Mouse (Mus musculus): ENCODE measurements around the gene Nid1. TPM values are rescaled to one million over a fixed set of nuclear protein-coding genes. Genes with fewer than 3 reads are reported as not detected.
"Not testable (repeated sequence)": the region's sequence is repeated elsewhere in the genome, so short reads cannot be mapped to it uniquely, and the experiment has no call there.

Gene Nid1
- polyA plus RNA-seq, 1 experiment from 2014 or later = 37.8 TPM

- Histone ChIP-seq H3K27me3 (ENCODE audit: control insufficient read depth, insufficient read depth, low read depth, low read length) (no peaks in the 10 kb centered on the region), H3K4me2 (ENCODE audit: low read length) (no peak overlapping the region), H3K9ac (ENCODE audit: low read depth, low read length) (no peak overlapping the region), H3K36me3 (ENCODE audit: control insufficient read depth, insufficient read depth, low read length) (no peaks in the 10 kb centered on the region), H3K4me1 (ENCODE audit: control insufficient read depth, insufficient read depth, low read length) (no peaks in the 10 kb centered on the region), H3K4me3 (ENCODE audit: low read depth, low read length) (no peak overlapping the region), H3K27ac (ENCODE audit: low read length) (no peak overlapping the region), H3K9me3 (replicated peaks; ENCODE audit: control insufficient read depth, low read length, poor library complexity, severe bottlenecking) (no peaks in the 10 kb centered on the region)
- 22% methylated on average over 4 of the region's 4 CpGs for WGBS
- ATAC-seq = no peak
Observed at GRCm38 (mm10) chr13:13538585-13539300, 101.4 kb downstream of the Nid1 start.

DNA sequence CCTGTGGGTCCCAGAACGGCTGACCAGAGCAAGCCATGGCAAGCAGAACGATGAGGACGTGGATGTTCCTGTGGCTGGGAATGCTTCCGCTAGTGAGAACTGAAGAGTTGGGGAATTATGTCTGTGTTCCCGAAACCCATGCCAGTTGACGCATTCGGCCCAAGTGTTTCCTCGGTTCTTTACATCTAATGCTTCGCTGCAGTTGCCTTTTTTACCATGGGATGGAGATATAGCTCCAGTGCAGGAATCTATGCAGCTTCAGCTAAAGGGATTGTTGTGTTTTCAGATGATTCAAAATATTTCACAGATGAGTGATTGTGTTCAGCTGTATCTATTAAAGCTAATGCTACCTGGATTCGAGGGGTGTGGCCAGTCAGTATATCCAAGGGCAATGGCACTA, 105.7 kb downstream of the Nid1 start:
- H3K4me3 ChIP-seq (ENCODE audit: low read depth, low read length); H3K9ac ChIP-seq (ENCODE audit: low read depth, low read length); H3K4me2 ChIP-seq (ENCODE audit: low read length); H3K27me3 ChIP-seq (ENCODE audit: control insufficient read depth, insufficient read depth, low read depth, low read length); H3K4me1 ChIP-seq (ENCODE audit: control insufficient read depth, insufficient read depth, low read length); ATAC-seq; H3K36me3 ChIP-seq (ENCODE audit: control insufficient read depth, insufficient read depth, low read length); H3K27ac ChIP-seq (ENCODE audit: low read length); H3K9me3 ChIP-seq (replicated peaks; ENCODE audit: control insufficient read depth, low read length, poor library complexity, severe bottlenecking): not testable (repeated sequence)
- WGBS = 92% methylated on average over 10 of the region's 10 CpGs

GRCm38 (mm10) chr13:13546792-13547191, 109.4 kb downstream of the Nid1 start:
- Histone ChIP-seq H3K27me3 (ENCODE audit: control insufficient read depth, insufficient read depth, low read depth, low read length) (no peaks in the 10 kb centered on the region), H3K4me1 (ENCODE audit: control insufficient read depth, insufficient read depth, low read length) (no peaks in the 10 kb centered on the region), H3K4me2 (ENCODE audit: low read length) (no peak overlapping the region), H3K4me3 (ENCODE audit: low read depth, low read length) (no peak overlapping the region), H3K9me3 (replicated peaks; ENCODE audit: control insufficient read depth, low read length, poor library complexity, severe bottlenecking) (no peaks in the 10 kb centered on the region), H3K27ac (ENCODE audit: low read length) (no peak overlapping the region), H3K9ac (ENCODE audit: low read depth, low read length) (no peak overlapping the region), H3K36me3 (ENCODE audit: control insufficient read depth, insufficient read depth, low read length) (no peaks in the 10 kb centered on the region)
- no peak for ATAC-seq
- 72% methylated on average over 3 of the region's 3 CpGs for WGBS

- Histone ChIP-seq H3K4me3 (ENCODE audit: low read depth, low read length) (no peak overlapping the region), H3K9me3 (replicated peaks; ENCODE audit: control insufficient read depth, low read length, poor library complexity, severe bottlenecking) (no peaks in the 10 kb centered on the region), H3K4me2 (ENCODE audit: low read length) (no peak overlapping the region), H3K27ac (ENCODE audit: low read length) (no peak overlapping the region), H3K4me1 (ENCODE audit: control insufficient read depth, insufficient read depth, low read length) (no peaks in the 10 kb centered on the region), H3K27me3 (ENCODE audit: control insufficient read depth, insufficient read depth, low read depth, low read length) (no peaks in the 10 kb centered on the region), H3K36me3 (ENCODE audit: control insufficient read depth, insufficient read depth, low read length) (no peaks in the 10 kb centered on the region), H3K9ac (ENCODE audit: low read depth, low read length) (no peak overlapping the region)
- no peak for ATAC-seq
- WGBS = 92% methylated on average over 4 of the region's 4 CpGs
Observed at GRCm38 (mm10) chr13:13547889-13548288, 110.5 kb downstream of the Nid1 start.

DNA sequence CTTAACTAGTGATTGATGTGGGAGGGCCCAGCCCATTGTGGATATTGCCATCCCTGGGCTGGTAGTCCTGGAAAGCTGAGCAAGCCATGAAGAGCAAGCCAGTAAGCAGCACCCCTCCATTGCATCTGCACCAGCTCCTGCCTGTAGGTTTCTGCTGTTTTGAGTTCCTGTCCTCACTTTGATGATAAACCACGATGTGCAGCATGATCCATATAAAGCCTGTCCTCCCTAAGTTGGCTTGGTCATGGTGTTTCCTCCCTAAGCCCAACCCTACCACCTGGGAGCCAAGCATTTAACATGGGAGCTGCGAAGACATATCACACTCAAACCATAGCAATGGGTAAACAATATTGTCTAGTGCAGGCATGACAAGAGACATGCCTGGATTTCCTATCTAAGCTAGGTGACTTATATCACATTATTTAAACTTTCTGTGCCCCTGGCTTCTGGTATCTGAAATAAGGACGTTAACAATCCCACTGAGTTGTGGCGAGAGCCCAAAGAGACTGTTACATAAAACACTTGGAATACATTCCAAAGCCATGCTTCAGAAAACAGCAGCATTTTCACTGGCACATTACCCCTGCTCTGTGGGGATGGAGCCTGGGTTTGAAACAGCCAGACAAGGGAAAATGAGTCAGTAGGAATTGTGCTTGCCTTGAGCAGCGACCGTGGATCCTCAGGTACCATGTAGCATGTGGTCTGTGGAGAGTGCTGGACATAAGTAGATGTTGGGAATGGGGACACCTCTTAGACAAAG, 111.3 kb downstream of the Nid1 start:
- H3K4me1 ChIP-seq (ENCODE audit: control insufficient read depth, insufficient read depth, low read length) = no peaks in the 10 kb centered on the region

GRCm38 (mm10) chr13:13549687-13550660, 112.6 kb downstream of the Nid1 start:
- H3K27ac ChIP-seq (ENCODE audit: low read length) = no peak overlapping the region
- no peaks in the 10 kb centered on the region for H3K36me3 ChIP-seq (ENCODE audit: control insufficient read depth, insufficient read depth, low read length)
- 62% methylated on average over 9 of the region's 9 CpGs for WGBS
- H3K4me2 ChIP-seq (ENCODE audit: low read length) = no peak overlapping the region
- H3K27me3 ChIP-seq (ENCODE audit: control insufficient read depth, insufficient read depth, low read depth, low read length) = no peaks in the 10 kb centered on the region
- no peak overlapping the region for H3K9ac ChIP-seq (ENCODE audit: low read depth, low read length)
- H3K4me3 ChIP-seq (ENCODE audit: low read depth, low read length) = no peak overlapping the region
- no peak for ATAC-seq
- H3K9me3 ChIP-seq (replicated peaks; ENCODE audit: control insufficient read depth, low read length, poor library complexity, severe bottlenecking) = no peaks in the 10 kb centered on the region
- H3K4me1 ChIP-seq (ENCODE audit: control insufficient read depth, insufficient read depth, low read length) = no peaks in the 10 kb centered on the region

More for the DNA sequence above, 111.3 kb downstream of the Nid1 start:
- no peaks in the 10 kb centered on the region for H3K36me3 ChIP-seq (ENCODE audit: control insufficient read depth, insufficient read depth, low read length)
- H3K4me3 ChIP-seq (ENCODE audit: low read depth, low read length) = no peak overlapping the region
- H3K9me3 ChIP-seq (replicated peaks; ENCODE audit: control insufficient read depth, low read length, poor library complexity, severe bottlenecking) = no peaks in the 10 kb centered on the region
- WGBS = 93% methylated on average over 6 of the region's 6 CpGs
- H3K4me2 ChIP-seq (ENCODE audit: low read length) = no peak overlapping the region
- ATAC-seq = no peak
- H3K27me3 ChIP-seq (ENCODE audit: control insufficient read depth, insufficient read depth, low read depth, low read length) = no peaks in the 10 kb centered on the region
- no peak overlapping the region for H3K9ac ChIP-seq (ENCODE audit: low read depth, low read length)
- no peak overlapping the region for H3K27ac ChIP-seq (ENCODE audit: low read length)

GRCm38 (mm10) chr13:13552020-13552419, 114.7 kb downstream of the Nid1 start:
- no peak overlapping the region for H3K9ac ChIP-seq (ENCODE audit: low read depth, low read length)
- no peaks in the 10 kb centered on the region for H3K36me3 ChIP-seq (ENCODE audit: control insufficient read depth, insufficient read depth, low read length)
- no peaks in the 10 kb centered on the region for H3K4me1 ChIP-seq (ENCODE audit: control insufficient read depth, insufficient read depth, low read length)
- no peak overlapping the region for H3K4me3 ChIP-seq (ENCODE audit: low read depth, low read length)
- WGBS = 22% methylated on average over 3 of the region's 3 CpGs
- no peak overlapping the region for H3K4me2 ChIP-seq (ENCODE audit: low read length)
- no peaks in the 10 kb centered on the region for H3K27me3 ChIP-seq (ENCODE audit: control insufficient read depth, insufficient read depth, low read depth, low read length)
- H3K27ac ChIP-seq (ENCODE audit: low read length) = no peak overlapping the region
- ATAC-seq = no peak
- H3K9me3 ChIP-seq (replicated peaks; ENCODE audit: control insufficient read depth, low read length, poor library complexity, severe bottlenecking) = no peaks in the 10 kb centered on the region

GRCm38 (mm10) chr13:13553660-13554059, 116.3 kb downstream of the Nid1 start:
- Histone ChIP-seq H3K9me3 (replicated peaks; ENCODE audit: control insufficient read depth, low read length, poor library complexity, severe bottlenecking) (no peaks in the 10 kb centered on the region), H3K4me3 (ENCODE audit: low read depth, low read length) (no peak overlapping the region), H3K27me3 (ENCODE audit: control insufficient read depth, insufficient read depth, low read depth, low read length) (no peaks in the 10 kb centered on the region), H3K4me2 (ENCODE audit: low read length) (no peak overlapping the region), H3K9ac (ENCODE audit: low read depth, low read length) (no peak overlapping the region), H3K27ac (ENCODE audit: low read length) (no peak overlapping the region), H3K36me3 (ENCODE audit: control insufficient read depth, insufficient read depth, low read length) (no peaks in the 10 kb centered on the region), H3K4me1 (ENCODE audit: control insufficient read depth, insufficient read depth, low read length) (no peaks in the 10 kb centered on the region)
- ATAC-seq = no peak
- WGBS = 67% methylated on average over 1 of the region's 1 CpGs
